Mouse (Mus musculus): Measurements from ENCODE around the gene C1rl. TPM values are rescaled to one million over a fixed set of nuclear protein-coding genes. Genes with fewer than 3 reads are reported as not detected.
"Not testable (repeated sequence)": the region's sequence is repeated elsewhere in the genome, so short reads cannot be mapped to it uniquely, and the experiment has no call there.

The C1rl gene
- polyA plus RNA-seq, 1 experiment from 2014 or later: 3.0 TPM

DNA sequence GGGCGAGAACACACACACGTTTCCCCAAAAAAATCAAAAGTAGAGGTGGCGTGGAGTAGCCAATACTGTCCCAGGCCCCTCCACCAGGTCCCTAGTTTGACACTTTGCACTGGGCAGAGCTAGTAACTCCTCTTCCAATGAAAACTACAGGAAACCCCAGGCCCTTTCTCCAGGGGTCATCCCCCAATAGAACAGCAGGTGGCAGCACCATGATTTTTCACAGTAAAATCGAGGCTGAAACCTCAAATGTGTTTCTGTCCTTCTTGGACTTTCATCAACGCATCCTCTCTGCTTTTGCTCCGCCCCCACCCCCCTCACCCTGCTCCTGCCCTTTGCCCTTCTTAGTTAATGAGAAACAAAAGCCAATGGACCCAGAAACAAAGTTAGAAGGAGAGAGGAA is 11.3 kb upstream of the C1rl start:
- Histone ChIP-seq H3K27ac (no peak overlapping the region), H3K9ac (ENCODE audit: low read depth, low read length) (no peak overlapping the region), H3K9me3 (replicated peaks; ENCODE audit: low read length) (no peaks in the 10 kb centered on the region), H3K4me2 (ENCODE audit: low read length) (no peak overlapping the region), H3K27me3 (ENCODE audit: insufficient read depth, low read length) (no peaks in the 10 kb centered on the region), H3K4me1 (replicated peaks; ENCODE audit: insufficient read depth, low read length) (0 out of 2 replicates have a peak, but pooled peaks cover 6% of the 10 kb centered on the region), H3K4me3 (replicated peaks; ENCODE audit: low read depth, low read length) (no peak overlapping the region), H3K36me3 (ENCODE audit: insufficient read depth, low read length) (no peaks in the 10 kb centered on the region)
- DNase-seq (ENCODE audit: low spot score) (peak; percentile 73), ATAC-seq (replicated peaks; ENCODE audit: low FRiP score, low read depth) (peak; percentile 67)
- TF ChIP-seq CTCF (IDR thresholded peaks at IDR 0.05; ENCODE audit: low read depth): peak; percentile 81
- 26% methylated on average over 6 of the region's 6 CpGs for WGBS

DNA sequence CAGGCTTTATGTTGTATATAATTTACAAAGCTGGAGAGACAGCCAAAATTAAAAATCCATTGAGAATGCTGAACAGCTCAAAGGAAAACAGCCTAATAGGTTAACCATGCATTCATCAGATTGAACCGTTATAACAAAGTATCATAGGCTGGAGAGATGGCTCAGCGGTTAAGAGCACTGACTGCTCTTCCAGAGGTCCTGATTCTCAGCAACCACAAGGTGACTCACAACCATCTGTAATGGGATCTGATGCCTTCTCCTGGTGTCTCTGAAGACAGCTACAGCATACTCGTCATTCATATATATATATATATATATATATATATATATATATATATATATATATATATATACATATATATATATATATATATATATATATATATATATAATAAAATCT is 9.1 kb upstream of the C1rl start:
- DNase-seq (ENCODE audit: low spot score); H3K4me1 ChIP-seq (replicated peaks; ENCODE audit: insufficient read depth, low read length); ATAC-seq (replicated peaks; ENCODE audit: low FRiP score, low read depth): not testable (repeated sequence)

DNA sequence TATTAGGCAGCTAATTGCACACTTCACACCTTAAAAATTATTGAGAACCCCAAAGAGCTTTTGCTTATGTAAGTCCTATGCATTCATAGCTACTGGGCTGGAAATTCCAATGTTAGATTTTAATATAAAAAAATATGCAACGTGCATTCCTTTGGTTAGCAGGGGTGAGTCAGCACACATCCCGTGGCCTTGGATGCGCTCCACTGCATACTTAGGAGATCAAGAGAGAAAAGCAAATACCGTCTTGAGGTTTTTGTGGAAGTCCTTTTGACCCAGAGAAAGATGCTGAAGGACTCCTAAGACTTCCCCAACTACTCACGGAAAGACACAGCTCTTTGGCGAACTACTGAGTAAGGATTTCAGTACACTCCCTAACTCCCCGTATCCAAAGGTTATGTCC is 8.1 kb upstream of the C1rl start:
- no peak overlapping the region for H3K27ac ChIP-seq
- no peak overlapping the region for H3K4me3 ChIP-seq (replicated peaks; ENCODE audit: low read depth, low read length)
- no peak overlapping the region for H3K9ac ChIP-seq (ENCODE audit: low read depth, low read length)
- peak; percentile 44; the same call in 1 of the 2 replicates for ATAC-seq (replicated peaks; ENCODE audit: low FRiP score, low read depth)
- no peak for TF ChIP-seq CTCF (IDR thresholded peaks at IDR 0.05; ENCODE audit: low read depth)
- H3K36me3 ChIP-seq (ENCODE audit: insufficient read depth, low read length): no peaks in the 10 kb centered on the region
- H3K4me2 ChIP-seq (ENCODE audit: low read length): 0 out of 2 replicates have a peak overlapping the region, but pooled peaks have one; percentile 30
- no peaks in the 10 kb centered on the region for H3K27me3 ChIP-seq (ENCODE audit: insufficient read depth, low read length)
- H3K4me1 ChIP-seq (replicated peaks; ENCODE audit: insufficient read depth, low read length): 0 out of 2 replicates have a peak, but pooled peaks cover 6% of the 10 kb centered on the region
- H3K9me3 ChIP-seq (replicated peaks; ENCODE audit: low read length): no peaks in the 10 kb centered on the region
- WGBS: 48% methylated on average over 7 of the region's 7 CpGs
- DNase-seq (ENCODE audit: low spot score): peak; percentile 48

More for the DNA sequence above, 9.1 kb upstream of the C1rl start:
- not testable (repeated sequence) for H3K27ac ChIP-seq; H3K9ac ChIP-seq (ENCODE audit: low read depth, low read length); H3K36me3 ChIP-seq (ENCODE audit: insufficient read depth, low read length); H3K4me3 ChIP-seq (replicated peaks; ENCODE audit: low read depth, low read length); H3K9me3 ChIP-seq (replicated peaks; ENCODE audit: low read length); H3K4me2 ChIP-seq (ENCODE audit: low read length); H3K27me3 ChIP-seq (ENCODE audit: insufficient read depth, low read length)
- WGBS: 79% methylated on average over 3 of the region's 3 CpGs

DNA sequence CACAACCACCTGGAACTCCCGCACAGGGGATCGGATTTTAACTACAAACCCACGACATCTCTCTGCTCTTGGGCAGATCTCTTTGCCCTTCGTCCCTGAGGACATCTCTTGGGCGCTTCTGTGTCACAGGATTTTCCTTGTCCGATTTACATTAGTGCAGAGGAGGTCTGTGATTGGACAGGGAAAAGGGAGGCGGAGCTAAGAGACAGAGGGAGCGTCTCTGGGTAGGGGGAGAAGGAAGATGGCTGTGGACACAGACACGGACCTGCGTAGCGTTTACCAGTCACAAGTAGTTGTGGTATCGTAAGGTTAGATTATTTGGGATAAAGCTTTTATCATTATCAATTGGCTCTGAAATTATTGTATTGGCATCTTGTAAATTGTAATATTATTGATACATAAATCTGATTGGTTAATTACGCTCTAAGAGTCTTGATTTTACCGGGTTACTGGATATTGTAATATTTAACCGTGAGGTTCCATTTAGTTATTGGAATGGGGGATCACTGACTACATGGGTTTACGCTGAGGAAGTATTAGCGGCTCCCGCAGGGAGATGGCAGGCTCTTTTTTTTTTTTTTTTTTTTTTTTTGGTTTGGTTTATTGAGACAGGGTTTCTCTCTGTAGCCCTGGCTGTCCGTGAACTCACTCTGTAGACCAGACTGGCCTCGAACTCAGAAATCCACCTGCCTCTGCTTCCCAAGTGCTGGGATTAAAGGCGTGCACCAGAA is 7.3 kb upstream of the C1rl start:
- Histone ChIP-seq H3K27ac (no peak overlapping the region), H3K36me3 (ENCODE audit: insufficient read depth, low read length) (no peaks in the 10 kb centered on the region), H3K9ac (ENCODE audit: low read depth, low read length) (no peak overlapping the region), H3K4me1 (replicated peaks; ENCODE audit: insufficient read depth, low read length) (0 out of 2 replicates have a peak, but pooled peaks cover 6% of the 10 kb centered on the region), H3K27me3 (ENCODE audit: insufficient read depth, low read length) (no peaks in the 10 kb centered on the region), H3K9me3 (replicated peaks; ENCODE audit: low read length) (no peaks in the 10 kb centered on the region), H3K4me2 (ENCODE audit: low read length) (peak overlapping the region; percentile 30; the same call in 1 of the 2 replicates), H3K4me3 (replicated peaks; ENCODE audit: low read depth, low read length) (no peak overlapping the region)
- DNase-seq (ENCODE audit: low spot score): peak; percentile 59
- no peak for TF ChIP-seq CTCF (IDR thresholded peaks at IDR 0.05; ENCODE audit: low read depth)
- ATAC-seq (replicated peaks; ENCODE audit: low FRiP score, low read depth): peak; percentile 80
- WGBS: 36% methylated on average over 21 of the region's 21 CpGs

DNA sequence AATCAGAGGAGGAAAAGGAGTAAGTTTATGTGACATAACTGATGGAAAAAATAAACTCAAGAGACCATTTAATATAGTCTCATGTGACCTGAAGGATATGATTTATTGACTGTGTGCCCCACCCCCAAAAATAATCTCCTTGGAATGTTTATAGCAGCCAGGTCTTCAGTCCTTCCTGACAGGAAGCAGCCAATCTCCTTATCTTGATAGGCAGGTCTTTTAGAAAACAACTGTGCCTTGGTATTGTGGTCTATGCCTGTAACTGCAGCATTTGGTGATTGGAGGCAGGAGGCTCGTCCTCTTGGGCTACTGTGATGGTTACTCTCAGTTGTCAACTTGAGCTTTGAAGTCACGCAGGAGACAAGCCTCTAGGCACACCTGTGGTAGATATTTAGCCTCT is 5.4 kb upstream of the C1rl start:
- Histone ChIP-seq H3K27me3 (ENCODE audit: insufficient read depth, low read length) (no peaks in the 10 kb centered on the region), H3K9ac (ENCODE audit: low read depth, low read length) (no peak overlapping the region), H3K27ac (no peak overlapping the region), H3K4me2 (ENCODE audit: low read length) (no peak overlapping the region), H3K4me1 (replicated peaks; ENCODE audit: insufficient read depth, low read length) (0 out of 2 replicates have a peak, but pooled peaks cover 6% of the 10 kb centered on the region), H3K9me3 (replicated peaks; ENCODE audit: low read length) (no peaks in the 10 kb centered on the region), H3K4me3 (replicated peaks; ENCODE audit: low read depth, low read length) (no peak overlapping the region), H3K36me3 (ENCODE audit: insufficient read depth, low read length) (no peaks in the 10 kb centered on the region)
- TF ChIP-seq CTCF (IDR thresholded peaks at IDR 0.05; ENCODE audit: low read depth): no peak
- ATAC-seq (replicated peaks; ENCODE audit: low FRiP score, low read depth): no peak
- WGBS: 47% methylated on average over 2 of the region's 2 CpGs
- DNase-seq (ENCODE audit: low spot score): no peak

DNA sequence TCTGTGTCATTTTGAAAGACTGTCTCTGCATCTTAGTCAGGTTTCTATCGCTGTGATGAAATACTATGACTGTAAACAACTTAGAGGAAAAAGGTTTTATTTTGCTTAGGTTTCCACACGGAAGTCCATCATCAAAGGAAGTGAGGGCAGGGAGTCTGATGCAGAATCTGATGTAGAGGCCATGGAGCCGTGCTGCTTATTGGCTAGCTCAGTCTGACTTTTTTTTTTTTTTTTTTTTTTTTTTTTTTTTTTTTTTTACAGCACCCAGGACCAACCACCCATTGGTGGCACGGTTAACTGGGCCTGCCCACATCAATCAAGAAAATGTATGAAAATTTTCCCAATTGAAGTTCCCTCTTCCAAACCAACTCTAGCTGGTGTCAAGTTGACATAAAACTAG is 4.0 kb upstream of the C1rl start:
- WGBS: 79% methylated on average over 4 of the region's 4 CpGs
- Histone ChIP-seq H3K27me3 (ENCODE audit: insufficient read depth, low read length) (no peaks in the 10 kb centered on the region), H3K4me1 (replicated peaks; ENCODE audit: insufficient read depth, low read length) (0 out of 2 replicates have a peak, but pooled peaks cover 13% of the 10 kb centered on the region), H3K4me2 (ENCODE audit: low read length) (no peak overlapping the region), H3K4me3 (replicated peaks; ENCODE audit: low read depth, low read length) (no peak overlapping the region), H3K27ac (no peak overlapping the region), H3K36me3 (ENCODE audit: insufficient read depth, low read length) (no peaks in the 10 kb centered on the region), H3K9me3 (replicated peaks; ENCODE audit: low read length) (no peaks in the 10 kb centered on the region), H3K9ac (ENCODE audit: low read depth, low read length) (no peak overlapping the region)
- ATAC-seq (replicated peaks; ENCODE audit: low FRiP score, low read depth) (no peak), DNase-seq (ENCODE audit: low spot score) (no peak)
- no peak for TF ChIP-seq CTCF (IDR thresholded peaks at IDR 0.05; ENCODE audit: low read depth)

Measured in kidney, postnatal 0 days (tissue).